Mouse (Mus musculus) retina, postnatal 1 day (tissue): ENCODE results near the gene Gosr2.

Source experiments
- DNase-seq: peaks from one replicate; pipeline ENCODE4 v3.0.0-alpha.2; 2012

Gene Gosr2

DNA sequence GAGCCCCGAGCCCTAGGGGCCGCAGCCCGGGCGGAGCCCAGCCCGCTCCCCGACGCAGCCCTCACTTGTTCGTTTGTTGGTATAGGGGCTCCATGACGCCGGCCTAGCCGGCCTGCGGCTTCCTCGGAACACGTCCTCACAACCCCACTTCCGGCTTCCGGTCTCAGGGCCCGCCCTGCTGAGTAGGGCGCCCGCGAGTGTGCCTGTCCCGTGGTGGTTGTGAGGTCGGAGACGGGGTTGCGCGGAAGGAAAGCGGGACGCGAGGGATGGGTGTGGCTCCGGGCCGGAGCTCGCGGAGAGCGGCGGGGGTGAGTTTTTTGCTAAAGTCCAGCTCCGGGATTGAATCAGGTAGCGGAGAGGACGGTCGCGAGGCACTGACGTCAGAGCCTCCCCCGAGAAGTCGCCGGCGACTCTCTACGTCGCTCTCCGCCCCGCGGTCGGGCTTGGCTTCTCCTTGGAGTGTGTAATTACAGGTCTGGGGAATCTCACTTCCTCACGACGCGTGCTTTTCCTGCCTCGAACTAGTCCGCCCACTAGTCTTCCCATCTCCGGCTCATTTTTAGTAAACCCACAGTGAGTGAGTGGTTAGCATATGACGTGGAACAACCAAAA is at the start of gene Gosr2:
Gene Gosr2 (minus strand): TSS at position 334 of the 612 bp plus-strand sequence.
- DNase-seq: peak; percentile 95

DNA sequence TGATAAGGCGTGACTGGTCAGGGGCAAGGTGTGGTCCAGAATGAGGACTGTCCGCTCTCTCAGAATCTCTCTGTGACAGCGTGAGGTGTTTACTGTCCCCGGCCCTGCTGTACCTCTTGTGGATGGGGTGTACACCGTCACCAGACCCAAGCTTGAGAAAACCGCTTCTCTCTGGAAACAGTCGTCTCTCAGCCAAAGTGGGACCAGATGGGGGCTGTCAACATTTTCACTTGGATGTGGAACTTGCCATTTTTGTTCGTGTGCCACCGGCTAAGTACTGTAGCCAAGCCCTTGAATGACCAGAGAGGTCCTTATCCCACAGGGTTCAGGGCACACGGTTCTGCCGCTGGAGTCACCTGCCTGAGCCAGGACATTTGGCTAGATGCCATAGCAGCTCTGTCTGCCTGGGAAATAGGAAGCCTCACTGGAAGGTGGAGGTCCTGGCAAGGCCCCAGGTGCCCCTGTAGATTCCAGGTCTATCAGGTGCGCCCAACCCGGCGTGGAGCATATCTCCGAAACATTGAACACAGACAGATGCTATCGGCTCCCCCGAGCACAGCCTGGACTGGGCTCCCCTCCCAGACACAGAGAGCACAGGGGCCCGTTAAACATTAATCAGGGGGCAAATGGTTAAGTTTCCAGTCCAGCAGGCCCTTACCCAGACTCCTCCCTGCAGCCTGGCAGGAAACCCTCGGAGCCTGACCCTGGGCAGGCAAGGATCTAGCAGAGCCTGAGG is 37.5 kb upstream of the Gosr2 start:
- no peak for DNase-seq

DNA sequence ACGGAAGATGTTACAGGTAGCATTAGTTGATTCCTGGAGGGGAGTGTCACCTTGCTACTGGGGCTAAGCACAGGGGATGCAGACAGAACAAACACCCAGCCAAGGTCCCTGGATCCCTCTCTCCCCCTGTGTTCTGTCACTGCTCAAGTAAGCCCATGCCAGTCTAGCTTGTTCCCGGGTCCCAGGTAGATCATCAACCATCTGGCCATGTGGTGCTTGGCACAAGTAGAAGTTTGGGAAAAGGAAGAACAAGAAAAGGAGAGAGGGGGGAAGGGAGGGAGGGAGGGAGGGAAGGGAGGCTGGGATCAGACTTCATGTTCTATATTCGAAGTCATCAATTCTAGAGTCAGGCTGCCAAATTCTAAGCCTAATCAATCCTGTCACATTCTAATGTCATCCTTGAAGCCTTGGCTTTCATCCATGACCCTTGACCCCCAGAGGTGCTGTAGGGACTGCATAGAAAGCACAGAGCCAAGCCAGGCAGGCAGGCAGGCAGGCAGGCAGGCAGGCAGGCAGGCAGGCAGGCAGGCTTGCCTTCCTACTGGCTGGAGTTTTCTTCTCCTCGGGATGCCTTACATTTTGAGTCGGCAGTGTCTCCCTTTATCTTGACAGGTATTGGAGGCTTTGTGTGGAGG is 36.8 kb upstream of the Gosr2 start:
- no peak for DNase-seq

DNA sequence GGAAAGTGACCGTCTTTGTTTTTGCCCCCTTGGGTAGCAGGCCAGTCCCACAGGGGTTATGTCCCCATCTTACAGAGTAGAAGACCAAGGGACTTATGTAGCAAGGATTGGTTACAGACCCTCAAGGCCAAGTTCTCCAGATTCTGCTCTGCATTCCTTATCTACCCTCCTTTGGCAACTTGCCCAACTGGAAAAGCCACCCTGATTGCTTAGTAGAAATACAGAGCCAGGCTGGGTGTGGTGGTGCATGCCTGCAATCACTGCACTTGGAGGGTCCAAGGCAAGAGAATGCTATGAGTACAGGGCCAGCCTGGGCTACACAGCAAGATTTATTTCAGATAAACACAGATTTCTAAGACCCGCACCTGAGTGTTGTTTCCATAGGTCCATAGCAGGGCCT is 36.3 kb upstream of the Gosr2 start:
- DNase-seq: no peak

DNA sequence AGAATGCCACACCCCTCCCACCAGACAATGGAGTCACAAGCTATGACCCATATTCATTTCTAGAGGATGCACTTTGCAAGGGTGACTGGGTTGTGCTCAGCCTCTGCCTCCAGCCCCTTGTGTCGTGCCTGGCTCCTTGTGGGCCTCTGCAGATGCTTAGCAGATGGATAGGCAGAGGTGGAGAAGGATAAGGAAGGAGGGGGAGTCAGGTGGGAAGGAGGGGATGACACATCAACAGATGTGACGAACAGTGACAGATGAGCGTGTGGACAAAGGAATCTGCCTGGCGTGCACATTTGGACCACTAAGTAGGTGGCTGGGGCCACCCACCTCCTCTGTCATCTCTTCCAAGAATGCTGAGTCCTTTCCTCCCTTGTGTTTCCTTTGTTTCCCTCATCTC is 35.4 kb upstream of the Gosr2 start:
- DNase-seq: no peak

DNA sequence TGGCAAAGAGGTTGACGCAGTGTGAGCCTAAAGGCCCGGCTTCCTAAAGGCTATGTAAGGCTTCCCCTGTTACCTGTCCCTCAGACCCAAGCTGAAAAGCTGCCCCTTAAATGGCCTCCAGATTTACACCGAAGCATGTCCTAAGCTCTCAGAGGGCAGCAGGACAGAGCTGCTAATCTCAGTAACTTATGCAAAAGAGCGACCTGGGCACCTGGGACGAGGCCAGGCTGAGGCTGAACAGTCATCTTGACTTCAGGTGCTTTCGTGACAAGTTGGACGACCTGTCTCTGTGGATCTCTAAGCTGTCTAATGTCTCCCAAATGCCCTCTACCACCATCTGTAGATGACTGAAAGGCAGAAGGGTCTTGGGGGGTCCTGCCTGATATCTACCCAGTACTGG is 34.6 kb upstream of the Gosr2 start:
- DNase-seq: no peak

DNA sequence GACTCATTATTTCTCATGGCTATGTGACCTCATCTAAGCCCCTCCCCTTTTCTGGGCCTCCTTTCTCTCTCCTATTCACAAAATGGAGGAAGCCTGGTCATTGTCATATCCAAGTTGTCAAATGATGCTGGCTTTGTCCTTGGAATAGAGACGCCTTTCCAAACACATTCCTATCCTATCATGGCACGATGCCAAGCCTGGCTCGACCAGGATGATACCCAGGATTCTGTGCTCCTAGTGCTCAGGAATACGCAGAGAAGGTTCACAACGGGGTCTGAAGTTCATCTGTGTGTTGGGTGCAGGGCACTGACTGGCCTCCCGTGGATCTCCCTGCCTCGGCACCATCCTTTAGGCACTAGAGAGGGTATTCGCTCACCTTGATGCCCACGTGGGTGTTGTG is 33.9 kb upstream of the Gosr2 start:
- peak; percentile 49 for DNase-seq

DNA sequence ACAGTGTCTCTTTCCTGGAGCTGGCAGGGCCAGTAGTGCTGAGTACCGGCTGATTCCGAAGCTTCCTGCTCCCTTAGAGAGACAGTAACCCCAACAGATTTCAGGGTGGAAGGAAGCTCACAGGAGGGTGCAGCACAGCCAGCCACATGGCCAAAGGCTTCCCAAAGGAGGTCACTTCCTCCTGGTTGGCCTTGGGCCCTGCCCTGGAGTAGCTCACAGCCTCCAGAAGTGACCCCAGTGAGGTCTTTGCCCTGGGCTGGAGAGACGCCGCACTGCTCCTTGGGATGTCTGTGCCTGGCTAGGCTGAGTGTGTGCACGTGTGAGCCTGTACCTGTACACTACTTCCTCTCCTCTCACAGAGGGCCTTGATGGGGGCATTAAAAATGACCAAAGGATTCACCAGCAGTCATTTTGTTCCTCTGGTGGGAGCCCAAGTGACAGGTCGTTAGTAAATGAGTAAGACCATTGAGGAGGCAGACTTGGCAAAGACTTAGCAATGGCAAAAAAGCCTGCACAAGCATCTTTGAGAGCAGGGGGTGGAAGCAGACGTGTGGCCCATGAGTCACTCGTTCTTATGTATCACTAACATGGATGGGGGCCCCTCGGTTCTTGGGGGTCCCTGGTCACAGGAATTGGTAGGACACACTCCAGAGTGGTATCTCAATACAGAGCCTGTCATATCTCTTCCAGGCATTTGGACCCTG is 31.7 kb upstream of the Gosr2 start:
- no peak for DNase-seq

DNA sequence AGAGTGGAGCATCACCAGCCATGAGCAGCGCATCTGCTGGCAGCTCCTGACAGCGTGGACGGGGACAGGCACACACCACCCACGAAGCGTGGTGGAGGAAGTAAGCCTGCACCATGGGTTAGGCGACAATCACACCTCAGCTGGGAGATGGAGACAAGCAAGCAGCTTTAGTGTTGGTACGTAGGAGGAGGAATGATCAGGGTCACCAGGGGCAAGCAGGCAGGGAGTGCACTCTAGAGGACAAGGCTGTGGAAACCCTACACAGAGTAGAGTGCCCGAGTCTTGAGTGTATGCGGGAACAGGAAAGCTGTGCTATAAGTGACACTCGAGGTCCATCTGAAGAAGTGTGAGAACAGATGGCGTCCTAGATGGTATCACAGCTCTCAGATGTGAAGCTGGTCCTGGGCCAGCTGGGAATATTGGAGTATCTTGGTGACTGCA is 26.7 kb upstream of the Gosr2 start:
- DNase-seq: no peak

DNA sequence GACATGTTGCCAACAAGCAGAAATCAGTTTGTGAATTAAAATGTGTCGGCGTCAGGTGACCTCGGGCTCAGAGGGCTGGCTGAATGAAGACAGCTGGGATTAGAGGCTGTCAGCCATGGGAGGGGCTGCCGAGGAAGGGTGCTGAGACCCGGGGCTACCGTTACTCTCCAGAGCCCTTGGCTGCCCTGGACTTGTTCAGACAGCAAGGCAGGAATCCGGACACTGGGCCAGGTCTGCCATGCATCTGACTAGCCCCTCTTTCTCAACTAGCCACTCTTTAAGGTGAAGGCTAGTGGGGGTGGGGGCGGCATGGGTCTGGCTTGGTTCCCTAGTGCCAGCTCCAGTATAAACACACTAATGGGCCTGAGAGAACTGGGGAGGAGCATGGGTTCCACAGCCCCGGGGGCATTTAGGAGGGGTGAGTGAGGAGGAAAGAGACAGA is 24.4 kb upstream of the Gosr2 start:
- DNase-seq: no peak

DNA sequence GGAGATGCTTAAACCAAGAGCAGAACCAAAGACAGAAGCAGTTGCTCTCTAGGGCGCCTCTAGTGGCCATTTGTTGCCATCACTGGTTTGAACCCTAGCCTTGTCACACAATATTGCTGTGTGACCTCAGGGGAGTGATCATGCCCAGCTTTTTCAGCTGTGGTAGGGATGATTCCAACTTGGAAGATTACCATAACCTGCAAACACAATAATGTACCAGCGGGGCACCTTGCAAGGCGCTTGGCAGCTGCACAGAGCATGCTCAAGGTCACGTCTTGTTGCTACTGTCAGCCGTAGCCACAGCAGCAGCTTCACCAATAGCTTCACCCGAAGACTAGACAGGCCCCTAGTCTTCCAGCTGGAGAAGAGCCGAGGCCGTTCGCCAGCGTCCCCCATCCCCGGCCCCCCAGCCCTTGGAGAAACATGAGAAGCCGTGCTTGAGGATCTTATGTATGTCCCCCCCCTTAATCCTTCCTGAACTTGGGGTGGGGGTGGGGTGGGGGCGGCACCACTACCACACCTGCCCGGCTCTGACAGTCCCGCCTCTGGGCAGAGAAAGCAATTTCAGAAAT is 23.9 kb upstream of the Gosr2 start:
- DNase-seq: peak; percentile 75

DNA sequence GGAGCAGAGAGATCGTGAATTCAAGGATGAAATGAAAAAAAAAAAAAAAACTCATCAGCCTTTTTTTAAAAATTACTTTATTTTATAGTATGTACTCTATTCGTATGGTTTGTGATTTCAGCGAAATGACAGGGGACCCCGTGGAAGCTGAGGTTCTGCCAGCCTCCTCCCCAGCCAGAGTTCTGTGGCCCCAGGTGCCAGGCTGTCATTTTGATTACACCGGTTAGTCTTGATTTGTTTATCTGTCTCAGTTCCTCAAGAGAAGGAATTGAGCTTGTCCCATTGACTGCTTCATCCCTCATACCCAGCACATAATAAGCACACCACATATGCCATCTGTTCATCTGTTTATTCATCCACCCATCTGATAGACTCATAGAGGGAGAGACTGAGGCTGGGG is 21.7 kb upstream of the Gosr2 start:
- peak; percentile 64 for DNase-seq

DNA sequence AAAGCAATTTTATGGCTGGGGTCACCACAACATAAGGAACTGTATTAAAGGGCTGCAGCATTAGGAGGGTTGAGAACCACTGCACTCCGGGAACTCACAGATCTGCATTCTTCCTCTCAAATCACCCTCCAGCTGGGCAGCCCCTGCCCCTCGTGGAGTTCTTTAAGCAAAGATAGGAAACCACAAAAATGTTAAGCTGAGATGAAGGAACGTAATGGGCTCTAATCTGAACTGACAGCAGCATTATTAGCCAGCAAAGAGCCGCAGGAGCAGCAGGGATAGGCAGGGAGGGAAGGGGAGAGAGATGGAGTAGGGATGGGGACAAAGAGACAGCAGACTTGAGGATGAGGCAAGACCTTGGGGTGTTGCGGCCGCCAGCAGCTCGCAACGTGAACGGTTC is 19.3 kb upstream of the Gosr2 start:
- DNase-seq: peak; percentile 63

DNA sequence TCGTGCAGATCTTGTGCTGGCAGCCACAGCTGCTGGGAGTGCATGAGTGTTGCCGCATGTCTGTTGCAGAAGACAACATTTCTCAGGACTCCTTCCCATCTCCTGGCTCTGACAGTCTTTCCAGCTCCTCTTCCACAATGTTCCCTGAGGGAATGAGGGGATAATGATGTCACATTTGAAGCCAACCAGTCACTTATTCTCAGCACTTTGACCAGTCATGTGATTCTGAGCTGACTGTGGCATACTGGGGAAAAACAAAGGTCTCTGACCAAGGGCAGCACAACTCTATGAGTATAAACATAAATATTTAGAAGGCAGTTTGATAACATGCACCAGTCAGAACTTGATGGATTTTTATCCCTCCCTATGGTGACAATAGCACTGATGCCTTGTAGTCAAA is 16.4 kb upstream of the Gosr2 start:
- DNase-seq: no peak

DNA sequence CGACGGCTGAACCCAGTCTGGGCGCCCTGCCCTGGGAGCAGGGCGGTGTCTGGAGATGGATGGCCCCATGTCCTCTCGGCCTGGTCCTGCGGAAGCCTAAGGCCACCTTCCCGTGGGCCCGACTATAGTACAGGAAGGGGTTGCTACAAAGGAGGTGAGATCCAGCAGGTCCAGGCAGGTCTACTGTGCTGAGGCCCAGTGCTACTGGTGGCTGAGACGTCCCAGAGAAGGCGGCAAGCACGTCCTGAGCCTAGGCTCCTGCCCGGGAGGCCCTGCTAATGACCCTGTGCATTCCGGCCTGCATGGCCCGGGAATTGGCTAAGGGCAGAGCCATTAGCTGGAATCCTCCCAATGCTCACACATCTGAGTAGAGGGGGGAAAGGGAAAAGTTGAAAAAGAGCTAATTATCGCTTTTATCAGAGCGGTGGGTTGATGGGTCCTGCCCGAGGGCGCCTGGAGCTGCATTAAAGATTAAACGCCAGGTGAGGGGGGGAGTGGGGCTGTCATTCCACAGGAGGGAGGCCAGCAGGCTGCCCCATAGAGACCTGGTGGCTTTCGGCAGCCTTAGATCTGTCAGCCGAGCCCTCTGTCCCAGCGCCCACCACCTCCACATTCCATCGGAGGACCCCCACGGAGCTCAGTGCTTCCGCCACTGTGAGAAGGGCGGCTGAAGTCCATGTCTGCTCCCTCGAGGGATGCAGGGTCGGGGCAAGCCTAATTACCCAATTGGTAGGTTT is 14.3 kb upstream of the Gosr2 start:
- no peak for DNase-seq

DNA sequence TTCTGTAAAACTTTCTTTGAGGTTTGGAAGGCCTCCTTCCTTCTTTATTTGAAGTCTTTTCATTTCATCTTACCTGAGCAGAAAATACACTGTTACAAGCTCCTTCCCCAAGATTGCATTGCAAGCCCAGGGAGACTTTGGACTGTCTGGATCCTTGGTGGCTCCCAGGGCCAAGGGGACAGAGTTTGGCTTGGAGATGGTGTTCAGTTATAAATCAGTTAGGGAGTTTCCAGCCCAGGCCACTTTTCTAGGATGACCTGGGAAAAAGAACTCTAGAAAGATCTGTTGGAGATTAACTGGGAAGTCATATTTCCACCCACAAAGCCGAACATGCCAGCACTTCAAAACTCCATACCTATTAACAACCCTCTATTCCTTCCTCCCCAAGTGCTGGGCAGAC is 12.3 kb upstream of the Gosr2 start:
- no peak for DNase-seq

DNA sequence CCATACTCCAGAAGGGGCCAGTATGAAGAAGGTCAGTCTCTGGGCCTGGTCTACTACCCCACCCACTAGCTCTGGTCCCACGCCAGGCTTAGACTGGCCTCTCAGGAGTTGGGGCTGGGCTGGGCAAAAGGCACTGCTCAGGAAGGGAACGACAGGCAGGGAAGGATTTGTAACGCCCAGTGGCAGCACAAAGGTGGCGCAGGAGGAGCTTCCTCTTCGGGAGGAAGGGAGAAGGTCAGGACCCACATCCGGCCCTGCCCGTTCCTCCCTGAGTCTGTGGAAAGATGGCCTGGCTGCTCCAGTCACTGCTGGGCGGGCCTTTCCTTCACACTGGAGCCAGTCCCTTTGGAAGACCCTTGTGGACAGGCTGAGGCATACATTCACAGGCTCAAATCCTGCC is 9.3 kb upstream of the Gosr2 start:
- DNase-seq: no peak

DNA sequence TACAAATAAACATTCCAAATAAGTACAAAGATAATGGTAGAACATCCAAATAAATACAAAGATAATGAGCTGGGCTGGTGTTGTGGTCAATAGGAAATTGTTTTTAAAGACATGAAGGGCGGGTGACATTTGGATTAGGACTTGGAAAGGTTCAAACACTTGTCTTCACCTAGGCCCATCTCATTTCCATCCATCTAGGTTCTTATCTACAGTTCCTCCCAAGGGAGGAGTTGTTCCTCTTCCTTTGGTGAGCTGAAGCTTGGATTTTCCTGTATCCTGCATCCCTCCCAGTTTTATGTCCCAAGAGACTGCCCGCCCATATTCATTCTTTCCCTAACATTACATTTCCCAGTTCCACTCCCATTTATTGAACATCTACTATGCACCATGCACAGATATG is 528 bp upstream of the Gosr2 start:
- DNase-seq: no peak

DNA sequence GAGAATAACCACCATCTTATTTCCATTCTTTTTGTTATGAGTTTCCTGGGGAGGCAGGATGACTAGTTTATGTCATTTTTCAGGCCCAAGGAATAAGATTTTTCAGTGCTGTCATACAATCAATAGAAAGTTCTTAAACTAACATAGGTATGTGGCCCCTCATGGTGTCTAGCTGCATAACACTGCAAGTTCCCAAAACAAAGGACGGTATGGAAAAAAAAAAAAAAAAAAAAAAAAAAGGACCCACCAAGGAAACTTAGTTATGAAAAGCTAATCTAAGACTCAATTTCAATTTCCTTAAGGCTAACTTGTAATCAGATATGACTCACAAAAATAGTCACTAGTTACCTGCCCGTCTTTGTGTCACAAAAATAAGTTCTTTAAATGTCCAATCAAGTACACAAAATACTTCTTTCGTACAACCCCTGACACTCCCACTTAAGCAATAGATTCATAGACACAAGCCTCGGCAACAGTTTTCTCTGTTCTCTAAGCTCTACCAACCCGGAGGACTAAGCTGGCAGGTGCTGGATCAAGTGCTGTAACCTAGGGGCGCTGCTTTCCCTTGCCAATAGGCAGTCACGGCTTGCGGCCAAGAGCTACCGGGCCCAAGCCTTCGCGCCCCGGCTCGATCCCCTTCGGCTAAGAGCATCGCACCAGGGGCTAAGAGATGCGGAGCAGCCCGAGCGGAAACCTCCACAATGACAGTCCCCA is 690 bp downstream of the Gosr2 start:
- no peak for DNase-seq

DNA sequence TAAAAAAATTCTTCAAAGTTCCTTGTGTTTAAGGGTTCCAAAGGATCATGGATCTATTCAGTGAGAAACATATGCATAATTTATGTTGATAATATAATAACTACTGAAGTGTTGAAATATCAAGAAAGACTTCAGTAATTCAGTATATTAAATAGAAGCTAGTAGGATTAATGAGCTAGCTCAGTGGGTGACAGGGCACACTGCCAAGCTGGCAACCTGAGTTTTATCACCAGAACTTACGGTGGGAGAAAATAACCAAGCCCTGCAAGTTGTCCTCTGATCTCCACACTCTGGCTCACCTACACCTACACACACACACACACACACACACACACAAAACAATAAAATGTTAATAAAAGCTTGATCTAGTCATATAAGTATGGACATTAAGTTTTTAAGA is 4.5 kb downstream of the Gosr2 start:
- no peak for DNase-seq

DNA sequence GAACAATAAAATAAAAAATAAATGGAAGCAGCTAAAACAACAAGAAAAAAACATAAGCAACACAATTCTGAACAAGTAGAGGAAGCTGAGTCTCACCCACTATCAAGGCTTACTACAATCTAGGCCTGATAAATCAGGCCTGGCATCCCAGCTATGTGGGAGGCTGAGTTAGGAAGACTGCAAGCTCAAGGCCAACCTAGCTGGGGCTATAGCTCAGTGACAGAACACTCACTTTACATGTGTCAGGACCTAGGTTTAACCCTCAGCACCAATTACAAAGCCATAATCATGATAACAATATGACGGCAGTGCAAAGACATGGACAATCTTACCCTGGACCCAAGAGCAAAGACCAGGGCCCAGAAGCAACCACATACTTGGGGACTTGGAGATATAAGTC is 6.7 kb downstream of the Gosr2 start:
- no peak for DNase-seq

DNA sequence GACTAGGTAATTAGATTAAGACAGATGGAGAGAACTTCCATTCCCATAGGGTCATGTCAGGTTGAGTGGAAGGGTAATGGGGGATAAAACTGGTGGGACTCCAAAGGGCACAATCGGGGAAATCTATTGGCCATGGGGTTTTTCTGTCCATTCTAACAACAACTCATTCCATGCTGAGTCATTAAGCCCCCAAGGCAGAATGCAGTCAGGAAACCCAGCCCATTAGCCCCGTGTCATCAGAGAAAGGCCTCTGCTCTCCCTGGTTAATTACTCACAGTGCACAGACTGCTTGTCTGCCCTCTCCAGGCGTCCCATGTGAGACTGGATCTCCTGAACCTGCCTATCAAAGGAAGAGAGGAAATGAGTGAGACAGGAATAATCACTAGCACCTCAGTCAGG is 8.7 kb downstream of the Gosr2 start:
- peak; percentile 48 for DNase-seq
